Mouse (Mus musculus): ENCODE measurements around the gene Npy1r. TPM values are rescaled to one million over a fixed set of nuclear protein-coding genes. Genes with fewer than 3 reads are reported as not detected.
A peak's percentile ranks its signal among the peaks of the same experiment; 100 is the strongest.

The Npy1r gene
- polyA plus RNA-seq (2016; fragmentation: Nextera tagmentation; extraction: Ambion mirVana), result 0.22 and 0.25 TPM in 2 replicates

DNA sequence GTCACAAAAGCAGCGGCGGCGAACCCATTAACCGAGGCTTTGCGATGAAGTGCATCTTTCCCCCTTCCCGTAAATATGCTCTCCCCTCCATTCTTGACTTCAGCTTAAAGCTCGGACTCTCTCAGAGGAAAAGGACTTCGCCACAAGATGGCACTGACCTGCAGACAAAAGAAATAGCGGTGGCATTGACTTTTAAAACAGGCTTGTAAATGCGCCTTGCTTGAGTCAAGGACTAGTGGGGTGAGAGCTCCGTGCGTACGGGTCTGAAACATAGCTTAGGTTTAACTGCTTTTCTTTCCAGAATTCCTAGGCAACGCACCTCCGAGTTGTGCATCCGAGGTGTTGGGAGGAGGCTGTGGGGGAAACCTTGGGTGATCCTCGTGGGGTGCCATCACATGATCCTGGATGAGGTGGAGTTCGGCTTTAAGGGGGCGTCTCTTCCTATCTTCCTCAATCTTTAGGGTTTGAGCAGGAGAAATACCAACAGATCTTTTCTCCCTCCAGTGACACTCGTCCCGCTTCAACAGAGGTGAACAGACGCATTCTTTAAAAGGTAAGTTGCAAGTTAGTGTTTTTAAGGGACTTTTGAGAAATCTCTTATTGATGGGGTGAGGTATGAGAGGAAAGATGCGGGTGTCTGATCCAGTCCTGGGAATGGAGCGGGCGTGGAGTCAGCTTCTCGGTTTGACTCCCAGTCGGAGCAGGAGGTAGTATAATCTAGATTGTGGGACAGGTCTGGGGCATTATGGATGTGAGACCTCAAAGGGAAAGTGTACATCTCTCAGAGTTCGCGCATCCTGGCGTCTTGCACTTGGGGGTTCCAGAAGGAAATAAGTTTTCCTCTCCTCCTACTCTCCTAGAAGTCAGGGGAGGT, at the start of gene Npy1r:
Gene Npy1r, plus strand, starts transcription at position 223 of the 874 bp plus-strand sequence.
- no peak for ATAC-seq
- Histone ChIP-seq H3K9me3 (replicated peaks) (no peaks in the 10 kb centered on the region), H3K4me2 (peak within 1 kb of the TSS; percentile 42), H3K4me1 (no peaks in the 10 kb centered on the region), H3K9ac (no peak within 1 kb of the TSS), H3K27ac (no peak within 1 kb of the TSS), H3K27me3 (replicated peaks) (peaks cover 28% of the 10 kb centered on the region), H3K36me3 (no peaks in the 10 kb centered on the region), H3K4me3 (peak within 1 kb of the TSS; percentile 13)
- WGBS (ENCODE audit: insufficient replicate concordance), result 4% methylated on average over 30 of the region's 30 CpGs

GRCm38 (mm10) chr8:66681261-66681660, 15.7 kb upstream of the Npy1r start:
- 66% methylated on average over 2 of the region's 2 CpGs for WGBS (ENCODE audit: insufficient replicate concordance)
- no peaks in the 10 kb centered on the region for H3K9me3 ChIP-seq (replicated peaks)
- no peak for ATAC-seq

DNA sequence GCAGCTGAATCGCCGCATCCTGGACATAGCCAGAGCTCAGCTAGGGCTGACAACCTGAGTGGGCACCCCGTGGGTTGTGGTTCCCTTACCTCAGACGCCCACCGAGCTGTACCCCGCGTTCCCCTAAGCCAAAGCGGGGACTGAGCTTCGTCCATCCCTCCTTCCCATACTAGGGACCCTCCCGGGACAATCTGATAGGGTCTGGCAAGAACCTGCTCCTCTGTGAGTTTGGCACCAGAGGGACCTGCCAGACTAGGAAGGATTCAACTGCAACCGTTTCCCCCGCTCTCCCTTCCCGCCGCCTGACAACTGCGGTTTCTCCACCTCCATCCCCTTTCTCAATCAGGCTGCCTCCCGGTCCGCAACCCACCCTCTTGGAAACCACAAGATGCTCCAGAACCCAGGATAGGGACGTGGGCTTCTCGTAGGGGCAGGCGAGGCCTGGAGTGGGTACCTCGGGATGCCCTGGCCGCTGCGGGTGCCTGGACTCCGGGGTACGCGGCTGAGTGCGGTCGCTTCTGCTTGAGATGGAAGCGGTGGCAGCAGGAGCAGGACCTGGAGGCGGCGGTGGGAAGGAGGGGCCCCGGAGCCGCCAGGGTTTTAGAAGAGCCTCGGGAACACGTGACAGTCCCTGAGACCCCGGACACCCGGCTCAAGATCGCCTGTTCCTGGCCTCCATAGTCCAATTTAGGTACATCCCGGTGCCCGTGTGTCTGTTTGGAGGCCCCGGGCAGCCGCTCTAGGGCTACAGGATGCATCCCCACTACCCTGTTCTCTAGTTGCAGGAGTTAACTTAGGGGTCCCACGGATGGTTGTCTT, 9.3 kb upstream of the Npy1r start, which contains the start of gene Npy5r:
Gene Npy5r, minus strand, starts transcription at position 618 of the 819 bp plus-strand sequence.
- no peak for ATAC-seq
- Histone ChIP-seq H3K9me3 (replicated peaks) (no peaks in the 10 kb centered on the region), H3K9ac (no peak within 1 kb of the TSS), H3K4me1 (no peaks in the 10 kb centered on the region), H3K4me2 (peak within 1 kb of the TSS; percentile 49), H3K36me3 (no peaks in the 10 kb centered on the region), H3K27ac (no peak within 1 kb of the TSS), H3K27me3 (replicated peaks) (peaks cover 39% of the 10 kb centered on the region), H3K4me3 (peak within 1 kb of the TSS; percentile 31)
- WGBS (ENCODE audit: insufficient replicate concordance), result 5% methylated on average over 43 of the region's 43 CpGs

More at GRCm38 (mm10) chr8:66681261-66681660, 15.7 kb upstream of the Npy1r start:
- peaks cover 2% of the 10 kb centered on the region; the same call in 1 of the 2 replicates for H3K27me3 ChIP-seq (replicated peaks)
- H3K36me3 ChIP-seq, result no peaks in the 10 kb centered on the region
- H3K4me1 ChIP-seq, result no peaks in the 10 kb centered on the region
- no peak overlapping the region for H3K9ac ChIP-seq
- no peak overlapping the region for H3K4me3 ChIP-seq
- H3K27ac ChIP-seq, result no peak overlapping the region
- H3K4me2 ChIP-seq, result no peak overlapping the region

- Histone ChIP-seq H3K27ac (no peak overlapping the region), H3K27me3 (replicated peaks) (peaks cover 39% of the 10 kb centered on the region), H3K4me2 (no peak overlapping the region), H3K4me1 (no peaks in the 10 kb centered on the region), H3K9me3 (replicated peaks) (no peaks in the 10 kb centered on the region), H3K4me3 (no peak overlapping the region), H3K9ac (no peak overlapping the region), H3K36me3 (no peaks in the 10 kb centered on the region)
- ATAC-seq, result no peak
- 42% methylated on average over 6 of the region's 6 CpGs for WGBS (ENCODE audit: insufficient replicate concordance)
Observed at GRCm38 (mm10) chr8:66688395-66688794, 8.6 kb upstream of the Npy1r start.

DNA sequence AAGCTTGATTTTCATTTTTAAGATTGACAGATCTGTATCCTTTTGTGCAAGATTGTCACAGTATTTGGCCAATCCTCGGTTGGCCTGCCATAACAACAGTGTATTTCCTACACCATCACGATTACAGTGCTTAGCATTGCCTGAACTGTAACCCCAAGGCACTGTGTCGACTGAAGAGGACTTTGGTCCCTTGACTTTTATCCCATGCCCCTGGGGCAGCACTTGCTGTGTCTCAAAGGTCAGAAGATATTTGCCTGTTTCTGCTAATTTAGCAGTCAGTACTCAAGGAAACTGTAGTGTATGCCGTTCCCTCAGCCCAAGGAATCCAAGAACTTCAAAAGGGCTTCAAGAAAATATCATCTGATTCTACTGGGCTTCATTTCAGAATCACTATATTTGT, 8.2 kb upstream of the Npy1r start:
- no peaks in the 10 kb centered on the region for H3K9me3 ChIP-seq (replicated peaks)
- H3K36me3 ChIP-seq, result no peaks in the 10 kb centered on the region
- no peak overlapping the region for H3K4me3 ChIP-seq
- H3K27ac ChIP-seq, result no peak overlapping the region
- ATAC-seq, result no peak
- 46% methylated on average over 4 of the region's 4 CpGs for WGBS (ENCODE audit: insufficient replicate concordance)
- H3K4me1 ChIP-seq, result no peaks in the 10 kb centered on the region
- H3K27me3 ChIP-seq (replicated peaks), result peaks cover 39% of the 10 kb centered on the region
- H3K9ac ChIP-seq, result no peak overlapping the region
- no peak overlapping the region for H3K4me2 ChIP-seq

- Histone ChIP-seq H3K9me3 (replicated peaks) (no peaks in the 10 kb centered on the region), H3K4me3 (no peak overlapping the region), H3K4me1 (no peaks in the 10 kb centered on the region), H3K27ac (no peak overlapping the region), H3K27me3 (replicated peaks) (peaks cover 39% of the 10 kb centered on the region), H3K4me2 (no peak overlapping the region), H3K36me3 (no peaks in the 10 kb centered on the region), H3K9ac (no peak overlapping the region)
- ATAC-seq, result no peak
- 67% methylated on average over 5 of the region's 5 CpGs for WGBS (ENCODE audit: insufficient replicate concordance)
Observed at GRCm38 (mm10) chr8:66690402-66690801, 6.6 kb upstream of the Npy1r start.

GRCm38 (mm10) chr8:66698011-66698410, 1.0 kb downstream of the Npy1r start:
- ATAC-seq, result no peak
- 0 out of 2 replicates have a peak overlapping the region, but pooled peaks have one; percentile 9 for H3K4me3 ChIP-seq
- H3K9ac ChIP-seq, result no peak overlapping the region
- 15% methylated on average over 7 of the region's 7 CpGs for WGBS (ENCODE audit: insufficient replicate concordance)
- no peaks in the 10 kb centered on the region for H3K36me3 ChIP-seq
- 0 out of 2 replicates have a peak overlapping the region, but pooled peaks have one; percentile 3 for H3K4me2 ChIP-seq
- H3K4me1 ChIP-seq, result no peaks in the 10 kb centered on the region
- H3K27me3 ChIP-seq (replicated peaks), result peaks cover 28% of the 10 kb centered on the region
- H3K27ac ChIP-seq, result no peak overlapping the region
- H3K9me3 ChIP-seq (replicated peaks), result no peaks in the 10 kb centered on the region

- no peak overlapping the region for H3K9ac ChIP-seq
- H3K27me3 ChIP-seq (replicated peaks), result peaks cover 28% of the 10 kb centered on the region
- no peak overlapping the region for H3K27ac ChIP-seq
- no peak overlapping the region for H3K4me3 ChIP-seq
- no peaks in the 10 kb centered on the region for H3K36me3 ChIP-seq
- no peaks in the 10 kb centered on the region for H3K4me1 ChIP-seq
- 44% methylated on average over 7 of the region's 7 CpGs for WGBS (ENCODE audit: insufficient replicate concordance)
- 0 out of 2 replicates have a peak overlapping the region, but pooled peaks have one; percentile 3 for H3K4me2 ChIP-seq
- no peaks in the 10 kb centered on the region for H3K9me3 ChIP-seq (replicated peaks)
- ATAC-seq, result no peak
Observed at GRCm38 (mm10) chr8:66698782-66699181, 1.8 kb downstream of the Npy1r start.

DNA sequence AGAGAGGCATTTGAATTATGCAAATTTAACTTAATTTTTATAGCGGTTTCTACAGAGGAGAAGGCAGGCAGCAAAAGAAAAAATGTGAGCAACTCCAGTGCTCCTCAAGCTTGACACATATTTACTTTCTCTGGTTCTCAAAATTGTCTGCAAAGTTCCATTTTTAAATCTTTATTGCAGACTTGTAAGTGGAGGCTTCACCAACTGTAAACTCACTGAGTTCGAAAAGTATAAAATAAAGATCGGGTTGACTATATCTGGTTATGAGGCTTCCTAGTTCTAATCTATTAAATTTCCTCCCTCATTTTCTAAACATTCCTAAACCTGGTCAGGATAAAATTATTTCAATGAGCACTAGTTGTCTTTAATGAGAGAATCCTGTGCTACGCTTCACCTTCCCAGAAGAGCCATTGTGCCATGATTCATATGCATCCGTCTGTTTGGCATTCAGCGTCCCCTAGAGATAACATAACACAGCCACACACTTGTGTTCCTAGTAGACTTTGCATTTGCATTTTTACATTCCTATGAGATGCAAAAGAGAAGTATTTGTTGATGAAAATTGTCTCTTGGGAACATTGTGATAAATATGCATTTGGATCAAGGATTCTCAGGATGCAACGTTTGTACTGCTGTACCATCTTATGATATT, 17.5 kb downstream of the Npy1r start:
- Histone ChIP-seq H3K9me3 (replicated peaks) (peaks cover 3% of the 10 kb centered on the region; the same call in 1 of the 2 replicates), H3K4me2 (no peak overlapping the region), H3K4me3 (no peak overlapping the region), H3K4me1 (no peaks in the 10 kb centered on the region), H3K36me3 (no peaks in the 10 kb centered on the region), H3K27me3 (replicated peaks) (no peaks in the 10 kb centered on the region), H3K27ac (no peak overlapping the region), H3K9ac (no peak overlapping the region)
- WGBS (ENCODE audit: insufficient replicate concordance), result 77% methylated on average over 7 of the region's 7 CpGs
- ATAC-seq, result no peak

- Histone ChIP-seq H3K9ac (no peak overlapping the region), H3K36me3 (no peaks in the 10 kb centered on the region), H3K4me3 (no peak overlapping the region), H3K27ac (no peak overlapping the region), H3K27me3 (replicated peaks) (no peaks in the 10 kb centered on the region), H3K9me3 (replicated peaks) (no peaks in the 10 kb centered on the region), H3K4me1 (no peaks in the 10 kb centered on the region), H3K4me2 (no peak overlapping the region)
- 59% methylated on average over 2 of the region's 2 CpGs for WGBS (ENCODE audit: insufficient replicate concordance)
- ATAC-seq, result no peak
Observed at GRCm38 (mm10) chr8:66722835-66723234, 25.8 kb downstream of the Npy1r start.

GRCm38 (mm10) chr8:66729446-66729845, 32.5 kb downstream of the Npy1r start:
- H3K4me1 ChIP-seq, result no peaks in the 10 kb centered on the region
- no peaks in the 10 kb centered on the region for H3K9me3 ChIP-seq (replicated peaks)
- no peak overlapping the region for H3K4me3 ChIP-seq
- H3K36me3 ChIP-seq, result no peaks in the 10 kb centered on the region
- WGBS (ENCODE audit: insufficient replicate concordance), result 36% methylated on average over 7 of the region's 7 CpGs
- no peak for ATAC-seq
- H3K9ac ChIP-seq, result no peak overlapping the region
- H3K27me3 ChIP-seq (replicated peaks), result no peaks in the 10 kb centered on the region
- H3K4me2 ChIP-seq, result no peak overlapping the region
- H3K27ac ChIP-seq, result no peak overlapping the region
